Mouse (Mus musculus): ENCODE data around the gene Cdc42ep3.

- TF ChIP-seq POLR2A (IDR thresholded peaks at IDR 0.05; ENCODE audit: insufficient read depth, low read depth, low read length) (no peak), CTCF (IDR thresholded peaks at IDR 0.05) (no peak)
Measured at GRCm38 (mm10) chr17:79381485-79381884, 26.6 kb upstream of the Cdc42ep3 start.
